Mouse (Mus musculus) hindbrain, embryonic 13.5 days (tissue): Measurements from ENCODE around the gene Tubb4a. TPM values are rescaled to one million over a fixed set of nuclear protein-coding genes. Genes with fewer than 3 reads are reported as not detected.

ENCODE experiments used
- ATAC-seq: fragments of 200-750 bp; cut with Nextera tagmentation; 2 replicates; pipeline ENCODE4 v1.8.0; 2017; ENCODE audit warnings: moderate TSS enrichment; ENCODE audit not compliant: low FRiP score
- H3K27ac ChIP-seq: fragments of 300-500 bp; sonication (generic); 2 replicates; pipeline ENCODE4 v1.5.1; 2015; ENCODE audit warnings: inconsistent platforms, mild to moderate bottlenecking, moderate library complexity
- H3K27me3 ChIP-seq: fragments of 300-500 bp; sonication (generic); 2 replicates; pipeline ENCODE4 v1.6.1; 2015; ENCODE audit warnings: mild to moderate bottlenecking, inconsistent platforms
- H3K36me3 ChIP-seq: fragments of 300-500 bp; sonication (generic); 2 replicates; pipeline ENCODE4 v1.6.1; 2015; ENCODE audit warnings: mild to moderate bottlenecking, inconsistent platforms
- H3K4me1 ChIP-seq: fragments of 300-500 bp; sonication (generic); replicated peaks from 2 replicates; pipeline ENCODE4 v1.6.1; 2015; ENCODE audit warnings: inconsistent platforms
- H3K4me2 ChIP-seq: fragments of 300-500 bp; sonication (generic); 2 replicates; pipeline ENCODE4 v1.6.1; 2015; ENCODE audit warnings: inconsistent platforms, mild to moderate bottlenecking, moderate library complexity
- H3K4me3 ChIP-seq: fragments of 300-500 bp; sonication (generic); 2 replicates; pipeline ENCODE4 v1.5.1; 2015; ENCODE audit warnings: mild to moderate bottlenecking, inconsistent platforms
- H3K9ac ChIP-seq: fragments of 300-500 bp; sonication (generic); 2 replicates; pipeline ENCODE4 v1.6.1; 2015; ENCODE audit warnings: mild to moderate bottlenecking, inconsistent platforms
- H3K9me3 ChIP-seq: fragments of 300-500 bp; sonication (generic); 2 replicates; pipeline ENCODE4 v1.6.1; 2016; ENCODE audit warnings: inconsistent platforms
- WGBS: fragments of 180-500 bp; shearing (Covaris S2); methylation state at CpG from one replicate; pipeline ENCODE4 v1.1.7; 2015; 5-methylcytosine and 5-hydroxymethylcytosine counted together
- polyA plus RNA-seq: library from polyadenylated mRNA; unstranded; fragments of >200 nt; fragmentation: Nextera tagmentation; extraction: Ambion mirVana; gene quantifications from 2 replicates; pipeline ENCODE4 v1.2.1, GENCODE M21; 2015

Gene Tubb4a
- polyA plus RNA-seq, 1 experiment from 2014 or later = 314 TPM

GRCm38 (mm10) chr17:57032854-57033253 is 54.7 kb downstream of the Tubb4a start:
- Histone ChIP-seq H3K36me3 (peaks cover 11% of the 10 kb centered on the region), H3K27me3 (peaks cover 12% of the 10 kb centered on the region), H3K4me1 (peaks cover 32% of the 10 kb centered on the region), H3K27ac (peak overlapping the region; percentile 93; the same call in 1 of the 2 replicates), H3K9ac (0 out of 2 replicates have a peak overlapping the region, but pooled peaks have one; percentile 70), H3K4me2 (peak overlapping the region; percentile 61), H3K9me3 (no peaks in the 10 kb centered on the region), H3K4me3 (no peak overlapping the region)
- no peak for ATAC-seq
- 88% methylated on average over 4 of the region's 4 CpGs for WGBS

- under 1% methylated on average over 35 of the region's 38 CpGs for WGBS
- peak; percentile 99 for ATAC-seq
Observed at GRCm38 (mm10) chr17:57031661-57032420, 55.7 kb downstream of the Tubb4a start.

GRCm38 (mm10) chr17:57030931-57031660 is 56.5 kb downstream of the Tubb4a start, which contains the start of gene Khsrp:
Gene Khsrp (minus strand): TSS chr17:57031522.
- Histone ChIP-seq H3K36me3 (peaks cover 28% of the 10 kb centered on the region), H3K27me3 (0 out of 2 replicates have a peak, but pooled peaks cover 5% of the 10 kb centered on the region), H3K9me3 (no peaks in the 10 kb centered on the region), H3K4me3 (peak within 1 kb of the TSS; percentile 95), H3K9ac (peak within 1 kb of the TSS; percentile 100), H3K4me1 (peaks cover 32% of the 10 kb centered on the region), H3K4me2 (peak within 1 kb of the TSS; percentile 81), H3K27ac (peak within 1 kb of the TSS; percentile 96)
- ATAC-seq = peak; percentile 0
- under 1% methylated on average over 65 of the region's 99 CpGs for WGBS

More at GRCm38 (mm10) chr17:57031661-57032420, 55.7 kb downstream of the Tubb4a start:
- peak overlapping the region; percentile 93 for H3K27ac ChIP-seq
- 0 out of 2 replicates have a peak, but pooled peaks cover 5% of the 10 kb centered on the region for H3K27me3 ChIP-seq
- H3K9me3 ChIP-seq = no peaks in the 10 kb centered on the region
- H3K36me3 ChIP-seq = peaks cover 21% of the 10 kb centered on the region
- peak overlapping the region; percentile 61 for H3K4me2 ChIP-seq
- peaks cover 32% of the 10 kb centered on the region for H3K4me1 ChIP-seq
- H3K9ac ChIP-seq = peak overlapping the region; percentile 70
- peak overlapping the region; percentile 95 for H3K4me3 ChIP-seq

Other genes with a start within 250 kb of the Tubb4a start
- gene Acsbg2, start 213.3 kb downstream of the Tubb4a start, polyA plus RNA-seq = 0.06 TPM in 2 replicates
- 0.27 and 0.41 TPM in 2 replicates for gene 1700061G19Rik, start 212.3 kb downstream of the Tubb4a start, polyA plus RNA-seq
- 75.1 and 77.5 TPM in 2 replicates for gene Mllt1, start 152.4 kb downstream of the Tubb4a start, polyA plus RNA-seq
- gene Acer1, start 105.7 kb downstream of the Tubb4a start, polyA plus RNA-seq = not detected in 2 replicates
- 163 and 175 TPM in 2 replicates for gene Clpp, start 97.5 kb downstream of the Tubb4a start, polyA plus RNA-seq
- gene Alkbh7, start 90.4 kb downstream of the Tubb4a start, polyA plus RNA-seq = 41.9 and 46.0 TPM in 2 replicates
- gene Pspn, start 87.8 kb downstream of the Tubb4a start, polyA plus RNA-seq = 0.79 and 1.1 TPM in 2 replicates
- gene Gtf2f1, start 76.5 kb downstream of the Tubb4a start, polyA plus RNA-seq = 70.3 and 74.6 TPM in 2 replicates
- gene Gm17949, start 76.3 kb downstream of the Tubb4a start, polyA plus RNA-seq = 0.38 and 0.56 TPM in 2 replicates
- gene Khsrp, start 56.3 kb downstream of the Tubb4a start, polyA plus RNA-seq = 31.6 and 33.3 TPM in 2 replicates
- not detected in 2 replicates for gene Slc25a41, start 46.1 kb downstream of the Tubb4a start, polyA plus RNA-seq
- gene Crb3, start 28.7 kb downstream of the Tubb4a start, polyA plus RNA-seq = 2.9 TPM in 2 replicates
- 26.5 and 27.6 TPM in 2 replicates for gene Slc25a23, start 27.9 kb downstream of the Tubb4a start, polyA plus RNA-seq
- 4.0 and 4.3 TPM in 2 replicates for gene Dennd1c, start 9.3 kb downstream of the Tubb4a start, polyA plus RNA-seq
- gene Tnfsf9, start 17.5 kb upstream of the Tubb4a start, polyA plus RNA-seq = 4.6 and 5.5 TPM in 2 replicates
- gene Cd70, start 62.0 kb upstream of the Tubb4a start, polyA plus RNA-seq = 0.32 and 0.61 TPM in 2 replicates
- gene Tnfsf14, start 106.4 kb upstream of the Tubb4a start, polyA plus RNA-seq = 0.09 and 0.14 TPM in 2 replicates
- gene C3, start 140.4 kb upstream of the Tubb4a start, polyA plus RNA-seq = 1.3 TPM in 2 replicates
- 22.4 and 23.8 TPM in 2 replicates for gene Gpr108, start 160.7 kb upstream of the Tubb4a start, polyA plus RNA-seq
- 12.5 and 14.6 TPM in 2 replicates for gene Trip10, start 161.7 kb upstream of the Tubb4a start, polyA plus RNA-seq
- gene Vav1, start 191.3 kb upstream of the Tubb4a start, polyA plus RNA-seq = 1.8 and 2.2 TPM in 2 replicates